In the genomic region with DNA sequence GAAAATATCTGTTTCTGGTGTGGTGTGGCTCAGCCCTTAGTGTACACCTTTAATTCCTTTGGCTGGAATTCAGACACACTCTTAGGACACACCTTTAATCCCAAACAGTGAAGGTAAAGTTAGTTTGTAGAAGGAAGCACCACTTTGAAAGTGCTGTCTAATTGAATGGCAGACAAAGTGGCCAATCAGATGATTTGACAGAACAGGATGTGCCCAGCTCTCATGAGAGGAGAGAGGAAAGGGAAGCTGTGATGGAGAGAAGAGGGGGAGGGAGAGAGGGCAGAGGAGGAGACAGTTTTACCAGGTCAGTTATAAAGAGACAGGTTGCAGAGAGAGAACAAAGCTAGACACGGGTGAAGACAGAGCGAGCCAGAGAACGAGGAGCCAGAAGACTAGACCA, we compare ENCODE assay signal across 14 mouse cellular contexts. TPM values are rescaled to one million over a fixed set of nuclear protein-coding genes. Genes with fewer than 3 reads are reported as not detected.
A peak's percentile ranks its signal among the peaks of the same experiment; 100 is the strongest.
DNase-seq lines count a peak whose midpoint lies in the region; ATAC-seq and TF ChIP-seq lines count a peak whose summit lies in the region.
"Had no signal": no experiment of that assay in that cellular context is flagged by ENCODE, and none has a peak within 500 bp of the region (broad histone marks: within the 10 kb centered on the region; RNA-seq: fewer than 3 reads in every experiment).

No protein-coding gene starts in this region.

- H3K27ac ChIP-seq in liver, adult 2 months (replicated peaks; ENCODE audit: insufficient read depth, low read depth, low read length), result no peak overlapping the region
- H3K27ac ChIP-seq in liver, postnatal 0 days (ENCODE audit: low read depth), result no peak overlapping the region
- peak overlapping the region; percentile 5; the same call in 1 of the 2 replicates for H3K27ac ChIP-seq in ES-E14 (ENCODE audit: insufficient read depth, low read depth, low read length, poor library complexity, severe bottlenecking)
- H3K27ac ChIP-seq: hindbrain, postnatal 0 days; stomach, embryonic 15.5 days had no signal

- no peak overlapping the region for H3K4me2 ChIP-seq in liver, postnatal 0 days (ENCODE audit: low read depth, low read length)
- H3K4me2 ChIP-seq: stomach, embryonic 15.5 days had no signal

- H3K27me3 ChIP-seq in liver, adult 2 months (ENCODE audit: control insufficient read depth, insufficient read depth, low read length), result no peaks in the 10 kb centered on the region
- H3K27me3 ChIP-seq in liver, postnatal 0 days (ENCODE audit: insufficient read depth, low read length), result no peaks in the 10 kb centered on the region
- H3K27me3 ChIP-seq: stomach, embryonic 15.5 days had no signal

- no peak for TF ChIP-seq POLR2A in liver, adult 2 months (IDR thresholded peaks at IDR 0.05; ENCODE audit: extremely low read depth, insufficient read depth, low read length)

- H3K4me1 ChIP-seq in liver, adult 2 months (ENCODE audit: control insufficient read depth, insufficient read depth, low read length), result peaks cover 2% of the 10 kb centered on the region
- H3K4me1 ChIP-seq in liver, postnatal 0 days (ENCODE audit: insufficient read depth), result peaks cover 6% of the 10 kb centered on the region; the same call in 1 of the 2 replicates
- H3K4me1 ChIP-seq in ES-E14 (ENCODE audit: control insufficient read depth in 2 of 2, insufficient read depth in 2 of 2, low read length in 2 of 2, poor library complexity in 1 of 2), result peaks cover 0 to 5% of the 10 kb centered on the region in 2 experiments; a peak in 1 of 4 replicates

- 91% methylated on average over 3 of the region's 3 CpGs for WGBS in liver, adult 2 months
- WGBS in liver, postnatal 0 days (ENCODE audit: insufficient replicate concordance), result 85% methylated on average over 3 of the region's 3 CpGs

- DNase-seq in CD4-positive, CD25-positive, alpha-beta regulatory T cell, adult 2 months (ENCODE audit: low read depth, low spot score), result peak; percentile 26
- DNase-seq in liver, adult 2 months (ENCODE audit: extremely low read depth, low read depth, low spot score), result peak; percentile 27
- DNase-seq in liver, postnatal 0 days, result no peak
- no peak for DNase-seq in ES-E14 (ENCODE audit: low read depth, low spot score)
- DNase-seq in lung, postnatal 25 days (ENCODE audit: low spot score), result peak; percentile 56
- DNase-seq in neural tube, embryonic 10.5 days (ENCODE audit: extremely low spot score, low spot score), result no peak
- DNase-seq in testis, postnatal 10 days (ENCODE audit: low spot score), result no peak
- DNase-seq: adrenal gland, postnatal 10 days; gastrocnemius, postnatal 25 days; liver had no signal

- H3K36me3 ChIP-seq in liver, adult 2 months (ENCODE audit: control insufficient read depth, insufficient read depth, low read length), result peaks cover 5% of the 10 kb centered on the region
- H3K36me3 ChIP-seq in liver, postnatal 0 days (replicated peaks; ENCODE audit: insufficient read depth, low read length), result peaks cover 2% of the 10 kb centered on the region; the same call in 1 of the 2 replicates
- peaks cover 7% of the 10 kb centered on the region; the same call in 1 of the 2 replicates for H3K36me3 ChIP-seq in ES-E14 (ENCODE audit: control insufficient read depth, insufficient read depth, low read length, poor library complexity, severe bottlenecking)

- H3K9ac ChIP-seq in liver, adult 2 months (ENCODE audit: low read depth, low read length), result no peak overlapping the region
- H3K9ac ChIP-seq in liver, postnatal 0 days (replicated peaks), result no peak overlapping the region
- H3K9ac ChIP-seq in ES-E14 (ENCODE audit: insufficient read depth, low read depth, low read length, poor library complexity, severe bottlenecking), result no peak overlapping the region; the same call in 1 of the 2 replicates
- H3K9ac ChIP-seq: stomach, embryonic 15.5 days had no signal

- in situ Hi-C loops in ES-E14 (cut with MboI; ENCODE audit: low sequenced_read_pairs in 2 of 2, unreplicated experiment in 2 of 2), result loop anchor here (5.0 to 10.0 kb wide), 2 partner anchors 122 to 130 kb away; no protein-coding TSS in a partner anchor

- TF ChIP-seq EP300 in liver, postnatal 0 days (IDR thresholded peaks at IDR 0.05; ENCODE audit: low read depth), result no peak

- H3K4me3 ChIP-seq in liver, adult 2 months (ENCODE audit: insufficient read depth, low read depth, low read length), result no peak overlapping the region
- H3K4me3 ChIP-seq in liver, postnatal 0 days (ENCODE audit: low read depth, low read length), result no peak overlapping the region
- no peak overlapping the region for H3K4me3 ChIP-seq in ES-E14 (ENCODE audit: insufficient read depth in 1 of 2, low read depth in 1 of 2, low read length in 2 of 2, poor library complexity in 1 of 2, severe bottlenecking in 1 of 2)
- H3K4me3 ChIP-seq: stomach, embryonic 15.5 days had no signal

- H3K79me2 ChIP-seq in liver, adult 2 months (ENCODE audit: control insufficient read depth, insufficient read depth, low read length), result no peaks in the 10 kb centered on the region

- TF ChIP-seq CTCF in liver, adult 2 months (IDR thresholded peaks at IDR 0.05; ENCODE audit: low read depth, low read length), result no peak
- TF ChIP-seq CTCF in liver, postnatal 0 days (IDR thresholded peaks at IDR 0.05; ENCODE audit: low read depth), result no peak

- ATAC-seq in CD4-positive, CD25-positive, alpha-beta regulatory T cell, adult 4 months, result no peak
- ATAC-seq in liver, postnatal 0 days, result no peak
- ATAC-seq: forebrain, embryonic 16.5 days; hindbrain, postnatal 0 days had no signal

- H3K9me3 ChIP-seq in liver, postnatal 0 days (ENCODE audit: low read length), result no peaks in the 10 kb centered on the region
- no peaks in the 10 kb centered on the region for H3K9me3 ChIP-seq in ES-E14 (ENCODE audit: control insufficient read depth, insufficient read depth, low read depth, low read length)
- H3K9me3 ChIP-seq: stomach, embryonic 15.5 days had no signal

TF ChIP-seq in ES-E14, 5 proteins besides CTCF, POLR2A, EP300 and RAD21:
- TF ChIP-seq ZC3H11A (IDR thresholded peaks at IDR 0.05; ENCODE audit: borderline replicate concordance, low read depth, low read length), result no peak
- TF ChIP-seq HCFC1 (IDR thresholded peaks at IDR 0.05; ENCODE audit: borderline replicate concordance, insufficient read depth, low read length), result no peak
- TF ChIP-seq CHD2 (IDR thresholded peaks at IDR 0.05; ENCODE audit: low read depth, low read length), result no peak
- TF ChIP-seq ZNF384 (IDR thresholded peaks at IDR 0.05; ENCODE audit: low read depth, low read length), result no peak
- no peak for TF ChIP-seq MAFK (IDR thresholded peaks at IDR 0.05; ENCODE audit: insufficient read depth, low read depth, low read length)

RNA-seq across cellular contexts. Expression of a gene that starts 13.5 kb away (rescaled TPM):
- 100 to 1,000 TPM; 116 to 125 TPM for polyA plus RNA-seq in CD4-positive, CD25-positive, alpha-beta regulatory T cell, adult 4 months (2017; shearing (Covaris generic))
- total RNA-seq in liver, adult 2 months (2014; rRNA removed), result 26.6 and 32.7 TPM in 2 replicates
- polyA plus RNA-seq in liver, adult 2 months (2012; rRNA removed), result 48.6 and 49.9 TPM in 2 replicates
- 89.8 and 96.5 TPM in 2 replicates for polyA plus RNA-seq in liver, postnatal 0 days (2015; fragmentation: Nextera tagmentation; extraction: Ambion mirVana)
- total RNA-seq in ES-E14 (2012; rRNA removed), result 125 and 150 TPM in 2 replicates

Comparison
In these comparisons a context has a peak if more than half of its experiments do, and no peak if none do; other contexts are left out.
1. DNase-seq: peak in CD4-positive, CD25-positive, alpha-beta regulatory T cell, adult 2 months (single experiment), liver, adult 2 months (single experiment) and lung, postnatal 25 days (single experiment); none in liver, postnatal 0 days (single experiment), ES-E14 (single experiment), neural tube, embryonic 10.5 days (single experiment) and testis, postnatal 10 days (single experiment).